Mouse (Mus musculus) cerebellum, adult 9-11 months (tissue): ENCODE measurements around the gene Scnn1b.

Experiments used
- DNase-seq: peaks from one replicate; pipeline ENCODE4 v3.0.0; 2022

Gene Scnn1b

DNA sequence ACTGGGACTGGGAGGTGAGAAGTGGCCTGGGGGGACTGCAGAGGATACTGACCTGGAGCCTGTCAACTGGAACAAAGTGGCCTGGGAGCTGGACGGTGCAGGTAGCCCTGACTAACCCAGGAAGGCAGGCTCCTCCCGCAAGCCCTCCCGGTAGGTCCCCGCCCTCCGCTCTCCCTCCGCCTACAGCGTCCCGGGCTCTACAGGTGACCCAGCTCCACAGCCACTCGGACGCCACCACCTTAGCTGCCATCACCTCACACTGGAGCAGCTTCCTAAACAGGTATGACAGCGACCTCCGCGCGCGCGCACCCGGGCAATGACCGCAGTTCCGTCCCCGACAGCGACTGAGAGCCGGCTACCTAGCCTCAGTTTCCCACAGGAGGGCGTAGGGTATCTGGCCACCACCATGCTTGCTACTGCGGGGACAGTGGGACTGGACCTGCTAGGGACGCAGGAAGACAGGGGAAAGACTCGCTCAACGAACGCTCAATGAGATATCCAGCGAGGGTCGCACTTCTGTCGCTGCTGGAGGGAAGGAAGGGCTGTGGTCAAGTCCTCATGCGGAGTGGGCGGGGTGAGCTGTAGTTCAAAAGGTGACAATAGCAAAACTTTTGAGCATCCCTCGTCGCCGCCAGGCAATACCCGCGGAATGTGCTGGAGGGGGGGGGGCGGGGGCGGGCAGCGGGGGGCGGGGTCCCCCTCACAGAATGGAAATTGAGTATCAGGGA is at the start of gene Scnn1b:
Gene Scnn1b (plus strand): TSS at position 181 of the 728 bp plus-strand sequence.
- no peak for DNase-seq

DNA sequence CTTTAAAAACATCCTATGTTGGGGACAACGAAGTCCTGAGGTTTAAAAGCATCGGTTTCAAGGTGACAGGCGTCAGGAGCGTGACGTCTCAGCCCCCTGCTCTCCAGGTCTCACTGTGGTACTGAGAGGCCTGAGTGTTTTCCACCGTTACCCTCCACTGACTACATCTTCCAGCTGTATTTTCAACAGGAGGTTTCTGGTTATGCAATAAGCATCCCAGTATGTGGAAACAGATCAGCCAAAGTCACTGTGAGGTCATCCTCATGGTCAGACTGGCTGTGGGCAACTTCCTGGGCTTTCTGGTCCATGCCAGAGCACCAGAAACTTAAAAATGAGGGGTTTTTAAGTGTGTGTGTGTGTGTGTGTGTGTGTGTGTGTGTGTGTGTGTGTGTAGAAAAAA is 43.2 kb upstream of the Scnn1b start:
- DNase-seq: no peak

DNA sequence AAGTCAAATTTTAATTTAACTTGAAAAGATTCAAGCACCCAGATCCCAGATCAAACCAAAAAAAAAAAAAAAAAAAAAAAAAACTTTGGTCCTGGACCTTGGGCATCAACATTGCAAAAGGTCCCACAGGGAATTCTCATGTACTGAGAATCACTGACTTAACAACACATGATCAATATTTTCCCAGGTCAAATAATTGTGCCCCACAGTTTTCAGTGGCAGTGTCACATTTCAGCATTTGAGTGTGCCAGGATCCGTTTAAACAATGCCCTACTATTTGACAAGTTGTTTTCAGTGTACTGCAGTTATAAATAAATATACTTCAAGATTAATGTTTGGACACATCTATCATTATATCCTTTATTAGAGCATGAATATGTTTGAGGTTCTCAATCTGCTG is 36.4 kb upstream of the Scnn1b start:
- no peak for DNase-seq

DNA sequence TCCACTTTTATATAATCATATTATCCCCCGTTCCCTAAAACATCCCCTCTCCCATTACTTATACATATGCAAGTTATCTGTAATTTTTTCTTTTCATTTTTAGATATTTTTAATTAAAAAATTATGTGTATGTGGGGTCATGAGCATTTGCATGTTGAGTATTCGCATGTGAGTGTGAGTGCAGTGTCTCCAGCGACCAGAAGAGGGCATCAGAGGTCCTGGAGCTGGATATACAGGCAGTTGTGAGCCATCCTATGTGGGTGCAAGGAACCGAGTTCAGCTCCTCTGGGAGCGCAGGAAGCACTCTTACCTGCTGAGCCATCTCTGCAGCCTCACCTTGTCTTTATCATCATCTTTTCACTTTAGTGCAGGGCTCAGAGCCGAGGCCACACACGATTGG is 29.4 kb upstream of the Scnn1b start:
- no peak for DNase-seq

DNA sequence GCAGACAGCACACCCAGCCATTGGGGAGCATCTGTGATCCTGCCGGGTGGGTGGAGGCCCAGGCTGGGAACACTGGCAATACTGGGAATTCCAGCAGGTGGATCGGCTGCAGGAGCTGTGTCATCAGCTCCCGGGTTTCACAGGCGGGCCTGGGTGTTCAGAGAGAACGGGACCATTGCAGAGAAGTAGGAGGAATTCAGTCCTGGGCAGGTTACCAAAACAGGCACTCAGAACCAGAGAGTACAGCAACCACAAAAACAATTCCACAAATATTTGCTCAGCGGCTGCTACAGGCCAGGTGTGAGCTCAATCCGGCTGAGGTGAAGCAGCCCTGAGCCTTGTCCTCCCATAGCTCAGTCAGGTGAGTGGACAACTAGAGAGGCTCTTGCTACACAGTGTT is 28.0 kb upstream of the Scnn1b start:
- DNase-seq: no peak

DNA sequence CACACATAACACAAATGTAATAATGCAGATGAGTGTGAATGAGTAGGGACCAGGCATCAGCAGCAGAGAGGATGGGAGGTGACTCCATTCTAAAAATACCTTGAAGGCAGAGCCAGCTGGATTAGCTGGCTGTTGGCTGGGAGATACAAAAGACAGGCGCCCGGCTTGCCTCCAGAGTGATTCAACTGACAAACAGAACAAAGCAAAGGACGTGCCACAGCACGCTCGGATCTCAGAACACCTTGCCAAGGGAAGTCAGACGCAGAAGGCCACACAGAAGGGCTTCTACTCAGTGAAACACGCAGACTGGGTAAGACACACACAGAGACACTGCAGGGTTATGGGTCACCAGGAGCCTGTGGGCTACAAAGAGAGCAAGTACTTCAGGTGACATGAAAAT is 24.0 kb upstream of the Scnn1b start:
- DNase-seq: peak; percentile 30

DNA sequence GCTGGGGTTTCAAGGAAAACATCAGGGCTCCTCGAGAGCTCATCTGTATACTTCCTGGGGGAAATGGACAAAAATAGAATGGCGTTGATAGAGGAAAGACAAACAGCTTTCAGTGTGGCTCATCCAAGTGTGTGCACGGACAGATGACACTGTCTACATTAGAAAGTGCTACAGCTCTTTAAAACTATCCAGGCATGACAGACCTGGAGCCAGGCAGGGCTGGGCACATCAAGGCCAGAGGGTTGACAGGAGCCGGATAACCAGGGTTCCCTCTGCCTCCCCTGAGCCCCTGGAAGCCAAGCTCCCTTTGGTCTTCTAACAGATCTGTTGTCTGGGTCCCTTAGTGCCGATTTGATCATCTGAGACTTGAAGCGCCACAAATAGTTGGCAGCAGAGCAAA is 22.6 kb upstream of the Scnn1b start:
- no peak for DNase-seq

DNA sequence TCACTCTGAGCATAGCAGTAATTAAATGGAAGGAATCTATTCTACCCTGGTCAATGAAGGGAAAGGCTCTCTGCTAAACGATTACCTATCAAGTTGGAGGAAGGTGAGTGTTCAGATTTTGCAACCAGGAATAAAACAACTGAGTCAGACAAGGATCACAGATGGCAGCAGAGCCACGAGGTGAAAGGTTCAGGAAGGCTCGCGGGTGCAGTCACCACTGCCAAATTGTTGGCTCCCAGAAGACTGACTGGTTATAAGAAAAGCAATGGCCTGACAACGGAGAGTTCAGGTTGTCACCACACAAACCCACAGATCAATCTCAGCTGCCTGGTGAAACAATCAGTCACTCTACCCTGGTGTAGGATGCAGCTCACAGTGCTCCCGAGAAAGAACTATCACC is 18.9 kb upstream of the Scnn1b start:
- no peak for DNase-seq

- no peak for DNase-seq
These were observed 16.2 kb upstream of the Scnn1b start for GRCm38 (mm10) chr7:121848537-121849168.

DNA sequence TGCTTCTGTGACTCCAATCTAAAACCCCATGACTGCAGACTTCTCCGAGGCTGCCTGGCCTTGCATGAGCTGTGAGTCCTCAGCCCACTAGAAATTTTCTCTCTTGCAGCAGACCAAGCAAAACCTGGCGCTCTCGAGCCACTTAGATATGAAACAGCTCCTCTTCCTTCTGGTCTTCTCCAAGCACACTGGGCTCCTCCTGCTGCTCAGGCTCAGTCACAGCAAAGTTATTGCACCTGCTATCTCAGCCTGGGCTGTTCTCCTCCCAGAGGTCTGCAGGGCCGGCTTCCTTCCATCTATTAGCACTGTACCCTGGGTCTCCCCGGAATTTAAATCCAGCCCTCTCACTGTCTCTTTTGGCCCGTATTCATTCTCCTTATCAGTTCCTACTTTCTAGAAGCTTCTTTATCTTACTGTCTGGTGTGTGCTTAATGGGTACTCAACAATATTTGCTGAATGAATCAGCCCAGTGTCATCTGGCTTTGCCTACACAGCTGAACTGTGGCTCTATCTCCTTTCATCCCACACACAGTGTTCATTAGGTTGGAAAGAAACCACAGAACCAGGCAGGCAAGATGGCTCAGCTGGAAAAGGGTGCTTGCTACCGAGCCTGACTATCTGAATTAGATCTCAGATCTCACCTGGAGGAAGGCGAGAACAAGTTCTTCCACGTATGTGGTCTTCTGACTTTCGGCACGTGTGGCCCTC is 7.5 kb upstream of the Scnn1b start:
- DNase-seq: no peak

- no peak for DNase-seq
These were observed 5.9 kb upstream of the Scnn1b start for GRCm38 (mm10) chr7:121858939-121859338.

GRCm38 (mm10) chr7:121871631-121872030 is 6.8 kb downstream of the Scnn1b start:
- no peak for DNase-seq

DNA sequence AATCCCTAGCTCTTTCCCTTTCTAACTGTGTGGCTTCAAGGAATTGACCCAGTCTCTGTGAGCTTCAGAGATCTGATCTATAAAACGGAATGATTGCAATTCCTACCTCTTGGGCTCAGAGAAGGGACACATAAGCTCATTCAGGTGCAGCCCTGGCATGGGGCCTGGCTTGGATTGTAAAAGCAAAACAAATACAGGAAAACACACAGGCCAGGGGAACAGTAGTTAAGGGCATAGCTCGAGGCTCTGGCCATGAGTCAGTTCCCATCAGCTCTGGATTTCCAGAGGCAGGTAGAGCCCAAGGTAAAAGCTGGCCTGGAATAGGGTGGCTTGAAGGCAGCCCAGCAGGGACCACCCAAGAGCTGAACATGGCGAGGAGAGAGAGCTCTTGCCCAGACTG is 9.2 kb downstream of the Scnn1b start:
- no peak for DNase-seq

DNA sequence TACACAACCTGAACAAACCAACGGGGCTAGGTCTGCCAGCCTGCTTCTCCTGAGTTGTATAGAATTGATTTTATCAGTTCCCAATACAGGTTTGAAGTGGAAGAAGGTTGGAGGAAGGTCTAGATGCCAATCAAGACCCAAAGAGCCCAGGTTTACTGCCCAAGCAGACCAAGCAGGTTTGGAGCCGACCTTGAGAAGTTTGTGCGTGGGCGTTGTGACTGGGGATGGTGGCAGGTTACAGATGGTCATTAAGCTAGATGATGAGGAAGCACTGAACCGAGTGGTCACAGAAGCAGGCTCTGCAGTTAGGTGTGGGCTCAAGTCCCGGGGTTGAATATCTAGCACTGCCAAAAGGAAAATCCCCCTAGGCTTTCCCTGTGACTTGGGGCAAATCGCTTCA is 9.9 kb downstream of the Scnn1b start:
- DNase-seq: no peak

DNA sequence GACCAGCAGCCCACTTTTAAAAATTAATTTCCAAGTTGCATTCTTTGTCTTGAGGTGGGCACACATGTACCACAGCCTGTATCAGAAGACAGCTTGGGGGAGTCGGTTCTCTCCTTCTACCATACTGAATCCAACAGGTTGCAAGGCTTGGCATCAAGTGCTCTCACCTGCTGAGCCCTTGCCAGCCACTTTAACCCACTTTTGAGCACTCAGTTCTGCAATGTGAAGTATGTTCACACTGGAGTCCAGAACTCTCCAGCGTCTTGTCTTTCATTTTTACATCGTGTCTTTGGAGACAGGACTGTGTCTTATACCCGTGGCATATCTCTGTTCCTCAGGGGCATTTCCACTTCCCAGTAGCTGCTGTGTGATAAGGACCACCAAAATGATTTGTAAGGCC is 15.4 kb downstream of the Scnn1b start:
- no peak for DNase-seq

- DNase-seq: no peak
These were observed 26.0 kb downstream of the Scnn1b start for GRCm38 (mm10) chr7:121890636-121891360.

DNA sequence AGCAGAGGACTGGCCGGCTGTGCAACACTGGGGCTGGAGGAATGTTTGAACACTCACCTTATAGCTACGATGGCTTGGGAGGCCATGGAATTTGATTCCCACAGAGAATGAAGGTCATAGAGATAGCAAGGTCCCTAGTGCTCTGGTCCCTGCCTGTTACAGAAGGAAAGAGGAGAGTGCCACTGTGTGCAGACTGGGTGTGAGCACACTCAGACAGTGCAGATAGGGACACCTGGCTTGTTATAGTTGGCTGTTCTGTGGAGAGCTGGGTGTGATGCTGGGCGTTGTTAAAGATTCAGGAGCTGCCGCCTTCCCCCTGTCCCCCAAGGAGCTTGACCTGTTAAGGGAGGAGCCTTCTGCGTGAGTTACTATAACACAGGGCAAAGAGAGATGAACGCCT is 31.9 kb downstream of the Scnn1b start:
- no peak for DNase-seq

- DNase-seq: peak; percentile 53
These were observed 34.5 kb downstream of the Scnn1b start for GRCm38 (mm10) chr7:121899311-121899710.

DNA sequence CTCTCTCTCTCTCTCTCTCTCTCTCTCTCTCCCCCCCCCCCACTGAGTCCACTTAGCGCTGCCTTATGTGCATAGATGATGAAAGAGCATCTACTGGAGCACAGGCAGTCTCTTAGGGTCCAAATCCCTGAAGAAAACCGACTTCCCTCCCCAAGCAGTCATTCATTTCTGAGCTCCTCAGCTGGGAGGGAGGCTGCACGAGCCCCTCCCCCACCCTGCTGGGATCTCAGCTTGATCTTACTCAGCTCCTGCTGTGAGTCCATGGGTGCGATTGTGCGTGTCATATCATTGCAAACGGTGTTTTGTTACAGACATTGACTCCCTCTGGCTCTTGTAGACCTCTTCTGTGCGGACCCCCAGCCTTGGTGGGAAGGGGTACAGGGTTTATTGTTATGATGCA is 35.1 kb downstream of the Scnn1b start:
- DNase-seq: no peak

DNA sequence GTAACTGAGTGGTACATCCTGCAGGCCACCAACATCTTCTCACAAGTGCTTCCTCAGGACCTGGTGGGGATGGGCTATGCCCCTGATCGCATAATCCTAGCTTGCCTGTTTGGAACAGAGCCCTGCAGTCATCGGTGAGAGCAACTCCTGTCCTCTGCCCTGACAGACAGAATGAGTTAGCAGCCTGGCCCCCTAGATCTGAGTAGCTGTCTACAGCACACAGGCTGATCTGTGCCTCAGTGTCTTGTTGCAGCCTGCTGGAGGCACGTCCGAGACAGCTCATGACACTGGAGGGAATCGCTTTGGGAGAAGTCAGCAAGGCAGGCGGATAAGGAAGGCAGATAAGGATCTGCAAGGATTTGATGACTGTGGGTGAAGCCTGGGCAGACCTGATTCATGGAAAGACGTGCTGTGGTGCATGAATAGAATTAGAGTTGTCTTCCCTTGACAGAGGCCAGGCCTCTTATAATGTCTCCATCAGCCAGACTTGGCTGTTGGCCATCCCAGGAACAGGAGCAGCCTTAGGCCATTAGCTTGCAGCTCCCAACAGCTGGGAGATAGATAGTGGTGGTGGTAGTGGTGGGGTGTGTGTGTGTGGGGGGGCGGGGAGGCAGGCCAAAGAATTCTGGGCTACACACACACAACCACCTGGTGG is 38.0 kb downstream of the Scnn1b start:
- DNase-seq: no peak

GRCm38 (mm10) chr7:121906879-121907278 is 42.0 kb downstream of the Scnn1b start:
- DNase-seq: peak; percentile 38

- DNase-seq: no peak
These were observed 47.4 kb downstream of the Scnn1b start for GRCm38 (mm10) chr7:121912250-121912649.

GRCm38 (mm10) chr7:121913944-121914343 is 49.1 kb downstream of the Scnn1b start:
- no peak for DNase-seq
